Mouse (Mus musculus): Measurements from ENCODE around the gene Ltb4r2. TPM values are rescaled to one million over a fixed set of nuclear protein-coding genes. Genes with fewer than 3 reads are reported as not detected.
"Not testable (repeated sequence)": the region's sequence is repeated elsewhere in the genome, so short reads cannot be mapped to it uniquely, and the experiment has no call there.

The Ltb4r2 gene
- polyA plus RNA-seq, 1 experiment from 2014 or later = 1.8 TPM

GRCm38 (mm10) chr14:55745180-55745860, 15.9 kb upstream of the Ltb4r2 start, which contains the start of the genes Dhrs1 and Nop9:
Dhrs1 (minus strand) TSS chr14:55745690.
Nop9 (plus strand) TSS chr14:55745693.
- WGBS (ENCODE audit: insufficient replicate concordance) = 1% methylated on average over 47 of the region's 48 CpGs
- H3K27ac ChIP-seq = peak within 1 kb of the TSS; percentile 83
- peak within 1 kb of the TSS; percentile 92 for H3K4me3 ChIP-seq
- H3K36me3 ChIP-seq = peaks cover 53% of the 10 kb centered on the region
- H3K9ac ChIP-seq = peak within 1 kb of the TSS; percentile 89
- peak within 1 kb of the TSS; percentile 97 for H3K4me2 ChIP-seq
- peak; percentile 87 for ATAC-seq
- H3K9me3 ChIP-seq (replicated peaks) = no peaks in the 10 kb centered on the region
- H3K4me1 ChIP-seq = peaks cover 38% of the 10 kb centered on the region
- H3K27me3 ChIP-seq (replicated peaks) = no peaks in the 10 kb centered on the region

- ATAC-seq = no peak
Observed at GRCm38 (mm10) chr14:55745861-55746237, 15.4 kb upstream of the Ltb4r2 start.

DNA sequence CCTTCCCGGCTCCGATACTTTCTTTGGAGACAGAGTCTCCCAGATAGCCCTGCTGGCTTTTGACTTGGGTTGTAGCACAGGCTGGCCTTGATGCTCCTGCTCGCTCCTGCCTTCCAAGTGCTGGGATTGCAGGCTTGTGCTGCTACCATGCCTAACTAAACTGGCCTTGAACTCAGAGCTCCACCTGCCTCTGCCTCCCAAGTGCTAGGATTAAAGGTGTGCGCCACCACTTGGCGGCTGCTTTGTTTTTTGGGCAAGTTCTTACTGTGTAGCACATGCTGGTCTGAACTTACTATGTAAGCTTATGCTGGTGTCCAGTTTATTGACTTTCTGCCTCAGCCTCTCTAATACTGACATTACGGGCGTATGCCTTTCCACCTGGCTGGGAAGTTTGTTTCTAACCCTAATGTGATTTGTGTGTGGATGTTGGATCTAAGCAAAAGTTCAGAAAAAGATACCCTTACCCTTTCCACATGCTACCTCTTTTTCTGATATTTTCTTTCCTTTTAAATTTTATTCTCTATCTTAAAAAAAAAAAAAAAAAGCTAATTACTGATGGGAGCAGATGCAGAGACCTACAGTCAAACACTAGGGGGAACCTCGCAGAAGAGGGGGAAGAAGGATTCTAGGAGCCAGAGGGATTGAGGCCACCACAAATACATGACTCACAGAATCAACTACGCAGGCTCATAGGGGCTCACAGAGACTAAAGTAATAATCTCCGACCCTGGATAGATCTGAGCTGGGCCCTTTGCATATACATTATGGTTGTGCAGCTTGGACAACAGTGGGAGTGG, 14.0 kb upstream of the Ltb4r2 start:
- H3K27ac ChIP-seq = no peak overlapping the region; the same call in 1 of the 2 replicates

More at GRCm38 (mm10) chr14:55745861-55746237, 15.4 kb upstream of the Ltb4r2 start:
- 2% methylated on average over 31 of the region's 31 CpGs for WGBS (ENCODE audit: insufficient replicate concordance)
- Histone ChIP-seq H3K4me1 (peaks cover 38% of the 10 kb centered on the region), H3K9me3 (replicated peaks) (no peaks in the 10 kb centered on the region), H3K4me3 (peak overlapping the region; percentile 92), H3K36me3 (peaks cover 53% of the 10 kb centered on the region), H3K27ac (peak overlapping the region; percentile 83), H3K4me2 (peak overlapping the region; percentile 97), H3K27me3 (replicated peaks) (no peaks in the 10 kb centered on the region), H3K9ac (peak overlapping the region; percentile 89)

GRCm38 (mm10) chr14:55757566-55757965, 3.7 kb upstream of the Ltb4r2 start:
- H3K4me3 ChIP-seq = peak overlapping the region; percentile 29
- H3K27me3 ChIP-seq (replicated peaks) = peaks cover 19% of the 10 kb centered on the region
- peak overlapping the region; percentile 50 for H3K4me2 ChIP-seq
- no peaks in the 10 kb centered on the region for H3K9me3 ChIP-seq (replicated peaks)
- peaks cover 37% of the 10 kb centered on the region for H3K4me1 ChIP-seq
- peak overlapping the region; percentile 66; the same call in 1 of the 2 replicates for H3K27ac ChIP-seq
- 21% methylated on average over 6 of the region's 6 CpGs for WGBS (ENCODE audit: insufficient replicate concordance)
- peaks cover 43% of the 10 kb centered on the region for H3K36me3 ChIP-seq
- peak; percentile 18; the same call in 1 of the 2 replicates for ATAC-seq
- no peak overlapping the region; the same call in 1 of the 2 replicates for H3K9ac ChIP-seq

More for the DNA sequence above, 14.0 kb upstream of the Ltb4r2 start:
- 77% methylated on average over 10 of the region's 10 CpGs for WGBS (ENCODE audit: insufficient replicate concordance)
- peak overlapping the region; percentile 89 for H3K9ac ChIP-seq
- peaks cover 61% of the 10 kb centered on the region for H3K36me3 ChIP-seq
- peak overlapping the region; percentile 92 for H3K4me3 ChIP-seq
- no peaks in the 10 kb centered on the region for H3K27me3 ChIP-seq (replicated peaks)
- ATAC-seq = no peak
- H3K9me3 ChIP-seq (replicated peaks) = no peaks in the 10 kb centered on the region
- peak overlapping the region; percentile 97 for H3K4me2 ChIP-seq
- H3K4me1 ChIP-seq = peaks cover 38% of the 10 kb centered on the region

DNA sequence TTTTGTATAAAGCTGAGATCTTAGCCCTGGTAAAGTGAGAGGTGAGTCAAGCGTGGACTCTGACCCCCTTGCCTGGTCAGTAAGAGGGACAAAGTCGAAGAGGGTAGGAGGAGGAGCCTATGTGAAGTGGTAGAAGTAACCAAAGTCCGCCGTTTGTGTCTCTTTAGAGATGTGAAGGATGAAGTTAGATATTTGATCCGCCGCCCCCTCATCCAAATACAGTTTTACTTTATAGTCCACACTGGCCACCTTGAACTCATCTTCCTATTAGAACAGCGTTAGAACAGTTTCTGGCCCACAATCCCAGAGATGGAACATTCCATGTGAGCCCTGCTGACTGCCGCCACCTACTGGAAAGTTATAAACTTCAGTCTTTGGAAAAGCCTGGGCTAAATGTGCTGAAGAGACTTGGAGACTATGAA, 2.9 kb upstream of the Ltb4r2 start, which contains the start of gene Cideb:
Cideb (minus strand) TSS at position 96 of the 422 bp plus-strand sequence.
- no peak within 1 kb of the TSS; the same call in none of the 2 replicates for H3K9ac ChIP-seq
- peak within 1 kb of the TSS; percentile 66 for H3K27ac ChIP-seq
- H3K27me3 ChIP-seq (replicated peaks) = peaks cover 27% of the 10 kb centered on the region
- H3K9me3 ChIP-seq (replicated peaks) = no peaks in the 10 kb centered on the region
- 11% methylated on average over 8 of the region's 8 CpGs for WGBS (ENCODE audit: insufficient replicate concordance)
- H3K4me1 ChIP-seq = peaks cover 45% of the 10 kb centered on the region
- peak within 1 kb of the TSS; percentile 29 for H3K4me3 ChIP-seq
- peaks cover 35% of the 10 kb centered on the region for H3K36me3 ChIP-seq
- peak within 1 kb of the TSS; percentile 50 for H3K4me2 ChIP-seq
- peak; percentile 21 for ATAC-seq

GRCm38 (mm10) chr14:55760156-55760555, 1.1 kb upstream of the Ltb4r2 start:
- peaks cover 17% of the 10 kb centered on the region for H3K36me3 ChIP-seq
- ATAC-seq; H3K9me3 ChIP-seq (replicated peaks); H3K9ac ChIP-seq; H3K4me3 ChIP-seq; H3K27ac ChIP-seq: not testable (repeated sequence)
- H3K4me2 ChIP-seq = peak overlapping the region; percentile 47
- peaks cover 44% of the 10 kb centered on the region for H3K27me3 ChIP-seq (replicated peaks)
- H3K4me1 ChIP-seq = peaks cover 57% of the 10 kb centered on the region
- 0% methylated on average over 6 of the region's 6 CpGs for WGBS (ENCODE audit: insufficient replicate concordance)

DNA sequence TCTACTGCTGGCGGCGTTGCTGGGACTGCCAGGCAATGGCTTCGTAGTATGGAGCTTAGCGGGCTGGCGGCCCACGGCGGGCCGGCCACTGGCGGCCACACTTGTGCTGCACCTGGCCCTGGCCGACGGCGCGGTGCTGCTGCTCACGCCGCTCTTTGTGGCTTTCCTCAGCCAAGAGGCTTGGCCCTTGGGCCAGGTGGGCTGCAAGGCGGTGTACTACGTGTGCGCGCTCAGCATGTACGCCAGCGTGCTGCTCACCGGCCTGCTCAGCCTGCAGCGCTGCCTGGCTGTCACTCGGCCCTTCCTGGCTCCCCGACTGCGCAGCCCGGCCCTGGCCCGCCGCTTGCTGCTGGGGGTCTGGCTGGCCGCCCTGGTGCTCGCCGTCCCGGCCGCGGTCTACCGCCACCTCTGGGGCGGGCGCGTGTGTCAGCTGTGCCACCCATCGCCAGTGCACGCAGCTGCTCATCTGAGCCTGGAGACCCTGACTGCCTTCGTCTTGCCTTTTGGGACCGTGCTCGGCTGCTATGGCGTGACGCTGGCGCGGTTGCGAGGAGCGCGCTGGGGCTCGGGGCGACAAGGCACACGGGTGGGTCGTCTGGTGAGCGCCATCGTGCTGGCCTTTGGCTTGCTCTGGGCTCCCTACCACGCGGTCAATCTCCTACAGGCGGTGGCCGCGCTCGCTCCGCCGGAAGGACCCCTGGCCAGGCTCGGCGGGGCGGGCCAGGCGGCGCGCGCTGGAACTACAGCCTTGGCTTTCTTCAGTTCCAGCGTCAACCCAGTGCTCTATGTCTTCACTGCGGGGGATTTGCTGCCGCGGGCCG, 983 bp downstream of the Ltb4r2 start:
- Histone ChIP-seq H3K9ac (peak overlapping the region; percentile 74), H3K36me3 (no peaks in the 10 kb centered on the region), H3K4me2 (peak overlapping the region; percentile 91), H3K4me1 (peaks cover 62% of the 10 kb centered on the region), H3K27me3 (replicated peaks) (peaks cover 62% of the 10 kb centered on the region), H3K9me3 (replicated peaks) (no peaks in the 10 kb centered on the region), H3K27ac (peak overlapping the region; percentile 25), H3K4me3 (peak overlapping the region; percentile 59)
- 2% methylated on average over 77 of the region's 77 CpGs for WGBS (ENCODE audit: insufficient replicate concordance)
- peak; percentile 34; the same call in 1 of the 2 replicates for ATAC-seq

DNA sequence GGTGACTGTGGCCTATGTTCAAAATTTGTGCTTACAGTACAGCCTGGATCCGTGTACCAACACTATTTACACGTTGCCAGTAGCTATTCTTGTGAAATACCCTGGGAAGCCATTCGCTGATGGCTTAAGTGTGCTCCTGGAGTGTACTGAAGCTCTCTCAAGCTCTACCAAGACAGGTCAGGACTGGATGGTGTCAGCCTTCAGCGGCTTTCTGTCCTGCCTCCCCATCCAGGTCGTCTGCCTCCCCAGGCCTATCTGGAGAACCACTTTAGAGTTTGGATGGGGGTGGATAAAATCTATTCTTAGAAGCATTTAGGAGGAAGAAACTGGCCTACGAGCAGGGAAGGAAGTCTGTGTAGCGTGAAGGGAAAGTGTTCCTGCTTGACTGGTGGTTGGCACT, 1.9 kb downstream of the Ltb4r2 start:
- ATAC-seq = no peak
- Histone ChIP-seq H3K27ac (peak overlapping the region; percentile 6; the same call in 1 of the 2 replicates), H3K4me2 (peak overlapping the region; percentile 91), H3K9me3 (replicated peaks) (no peaks in the 10 kb centered on the region), H3K4me1 (peaks cover 62% of the 10 kb centered on the region), H3K36me3 (no peaks in the 10 kb centered on the region), H3K27me3 (replicated peaks) (peaks cover 71% of the 10 kb centered on the region), H3K4me3 (no peak overlapping the region; the same call in 1 of the 2 replicates), H3K9ac (no peak overlapping the region; the same call in 1 of the 2 replicates)
- 32% methylated on average over 7 of the region's 7 CpGs for WGBS (ENCODE audit: insufficient replicate concordance)

DNA sequence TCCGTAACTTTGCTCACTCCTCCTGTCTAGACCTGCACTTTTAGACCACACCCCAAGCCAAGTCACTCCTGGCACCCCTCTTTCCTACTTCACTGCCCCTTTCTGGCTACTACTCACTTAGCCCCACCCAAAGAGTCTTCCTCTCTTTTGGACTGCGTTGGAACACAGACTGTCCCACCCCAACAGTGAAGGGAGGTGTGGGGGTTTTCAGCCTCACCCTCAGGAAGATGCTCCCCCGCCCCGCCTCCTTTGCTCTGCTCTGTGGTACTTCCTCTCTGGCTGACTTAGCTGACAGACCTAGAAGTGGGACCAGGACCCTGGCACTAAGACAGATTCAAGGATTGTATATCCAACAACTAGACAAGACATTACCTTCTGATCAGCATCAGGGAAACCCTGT, 4.5 kb downstream of the Ltb4r2 start, which contains the start of gene Ltb4r1:
Ltb4r1 (plus strand) TSS at position 267 of the 400 bp plus-strand sequence.
- Histone ChIP-seq H3K36me3 (no peaks in the 10 kb centered on the region), H3K4me3 (no peak within 1 kb of the TSS)

GRCm38 (mm10) chr14:55767519-55768414, 6.5 kb downstream of the Ltb4r2 start:
- Histone ChIP-seq H3K36me3 (no peaks in the 10 kb centered on the region), H3K4me1 (peaks cover 64% of the 10 kb centered on the region), H3K4me2 (peak overlapping the region; percentile 79), H3K9me3 (replicated peaks) (no peaks in the 10 kb centered on the region), H3K27me3 (replicated peaks) (peaks cover 69% of the 10 kb centered on the region), H3K9ac (peak overlapping the region; percentile 49), H3K4me3 (peak overlapping the region; percentile 44), H3K27ac (no peak overlapping the region)
- WGBS (ENCODE audit: insufficient replicate concordance) = 11% methylated on average over 52 of the region's 52 CpGs
- ATAC-seq = peak; percentile 25

More for the DNA sequence above, 4.5 kb downstream of the Ltb4r2 start, which contains the start of gene Ltb4r1:
- H3K9me3 ChIP-seq (replicated peaks) = no peaks in the 10 kb centered on the region
- no peak for ATAC-seq
- peaks cover 75% of the 10 kb centered on the region for H3K4me1 ChIP-seq
- H3K27ac ChIP-seq = peak within 1 kb of the TSS; percentile 22; the same call in 1 of the 2 replicates
- H3K4me2 ChIP-seq = no peak within 1 kb of the TSS
- H3K9ac ChIP-seq = no peak within 1 kb of the TSS
- H3K27me3 ChIP-seq (replicated peaks) = peaks cover 79% of the 10 kb centered on the region
- WGBS (ENCODE audit: insufficient replicate concordance) = 23% methylated on average over 4 of the region's 4 CpGs

All from liver, embryonic 12.5 days (tissue).